Mouse (Mus musculus) cerebellum, adult 9-11 months (tissue): ENCODE data around the gene Rtp4.

ENCODE experiments used
- DNase-seq: peaks from one replicate; pipeline ENCODE4 v3.0.0; 2022

Gene Rtp4

GRCm38 (mm10) chr16:23516606-23517005 lies 3.5 kb upstream of the Rtp4 start:
- DNase-seq: no peak

DNA sequence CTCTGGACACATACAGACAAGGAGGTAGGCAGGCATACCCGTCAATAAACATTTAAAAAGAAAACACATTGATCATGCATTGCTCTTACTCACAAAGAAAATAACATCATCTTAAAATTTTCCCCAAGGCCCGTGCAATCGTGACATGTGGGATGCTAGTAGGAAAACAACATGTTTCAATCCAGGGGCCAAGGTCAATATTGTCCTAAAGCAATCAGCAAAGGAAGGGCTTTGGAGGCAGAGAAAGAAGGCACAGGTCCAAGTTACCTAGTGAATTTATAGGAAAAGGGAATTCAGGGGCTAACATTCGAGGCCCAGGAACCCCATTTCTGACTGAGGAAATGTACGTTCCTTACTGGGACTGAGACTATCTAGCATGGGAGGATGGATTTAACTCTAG lies 2.9 kb upstream of the Rtp4 start:
- no peak for DNase-seq

- DNase-seq: no peak
These were observed 2.1 kb upstream of the Rtp4 start for GRCm38 (mm10) chr16:23517754-23518566.

GRCm38 (mm10) chr16:23518567-23519369 lies 1.3 kb upstream of the Rtp4 start:
- DNase-seq: no peak

- DNase-seq: no peak
These were observed 320 bp upstream of the Rtp4 start for GRCm38 (mm10) chr16:23519771-23520170.

- DNase-seq: no peak
These were observed 1.0 kb downstream of the Rtp4 start for GRCm38 (mm10) chr16:23521092-23521491.

- DNase-seq: no peak
These were observed 2.0 kb downstream of the Rtp4 start for GRCm38 (mm10) chr16:23522081-23522480.

DNA sequence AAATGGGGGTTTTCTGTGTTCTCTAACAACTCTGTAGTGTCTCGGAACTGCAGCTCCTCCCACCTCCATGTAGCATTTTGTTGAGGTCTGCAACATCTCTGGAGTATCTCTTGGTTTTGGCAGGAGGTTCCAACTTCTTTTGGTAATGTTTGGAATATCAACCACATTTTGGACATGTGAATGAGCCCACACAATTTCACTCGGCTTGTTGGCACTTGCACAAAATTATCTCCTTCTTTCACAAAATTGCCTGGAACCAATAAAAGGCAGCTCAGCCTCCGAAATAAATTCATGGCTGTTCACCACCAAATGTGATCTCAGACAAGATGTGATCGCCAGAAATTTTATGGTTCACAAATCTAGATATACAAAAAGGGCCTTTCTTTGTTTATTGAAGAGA lies 9.1 kb downstream of the Rtp4 start:
- DNase-seq: no peak

GRCm38 (mm10) chr16:23533707-23534106 lies 13.6 kb downstream of the Rtp4 start:
- DNase-seq: no peak

DNA sequence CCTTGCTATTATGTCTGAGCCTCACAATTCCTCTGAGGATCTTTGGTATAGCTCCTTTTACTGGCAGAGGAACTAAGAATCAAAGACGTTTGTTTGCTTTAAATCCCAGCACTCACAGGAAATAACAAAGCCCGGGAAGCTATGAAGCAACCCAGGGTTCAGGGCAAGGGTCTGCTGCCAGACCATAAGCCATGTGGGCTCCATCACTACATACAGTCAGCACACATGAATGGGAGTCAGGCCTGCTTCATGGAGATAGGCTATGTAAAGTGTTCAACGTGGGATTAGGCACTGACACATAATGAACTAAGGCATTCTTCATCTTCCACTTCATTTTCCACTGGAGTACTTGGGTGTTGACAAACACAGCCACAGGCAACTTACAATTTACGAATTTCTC lies 21.0 kb downstream of the Rtp4 start:
- DNase-seq: no peak

DNA sequence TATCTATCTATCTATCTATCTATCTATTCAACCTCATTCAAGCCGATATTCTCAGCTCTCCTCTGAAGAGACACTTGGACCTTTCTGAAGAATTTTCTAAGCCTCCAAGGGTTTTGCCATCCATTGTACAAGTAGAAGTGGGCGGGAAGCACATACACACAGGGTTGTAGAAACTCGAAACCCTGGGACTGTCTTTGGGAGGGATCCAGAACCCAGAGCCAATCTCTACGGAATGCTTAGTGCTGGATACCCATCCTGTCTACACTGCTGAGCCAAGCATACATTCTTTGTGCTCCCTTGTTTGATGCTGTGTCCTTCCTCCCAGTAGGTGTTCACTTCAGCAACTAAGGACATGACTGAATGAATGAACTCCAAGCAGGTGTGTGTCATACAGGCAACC lies 22.8 kb downstream of the Rtp4 start:
- no peak for DNase-seq

DNA sequence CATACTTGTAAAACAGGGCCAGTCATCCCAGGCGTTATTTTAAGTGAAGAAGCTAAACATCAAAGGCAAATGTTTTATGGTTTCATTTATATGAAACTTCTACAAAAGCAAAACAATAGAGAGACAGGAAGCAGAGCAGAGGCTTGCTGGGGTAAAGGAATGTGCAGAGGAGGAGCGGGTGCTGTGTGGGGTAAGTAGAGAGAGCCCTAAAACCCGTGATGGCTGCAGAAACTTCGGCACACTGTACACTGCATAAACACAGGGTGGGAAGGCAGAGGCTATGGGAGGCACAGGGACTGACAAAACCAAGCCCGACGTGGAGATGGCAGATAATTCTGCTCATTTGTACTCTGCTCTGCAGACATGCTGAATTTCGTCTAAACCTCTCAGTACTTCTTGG lies 24.3 kb downstream of the Rtp4 start:
- DNase-seq: no peak

- no peak for DNase-seq
These were observed 27.7 kb downstream of the Rtp4 start for GRCm38 (mm10) chr16:23547783-23548182.

- DNase-seq: peak; percentile 28
These were observed 30.4 kb downstream of the Rtp4 start for GRCm38 (mm10) chr16:23550346-23550980.

GRCm38 (mm10) chr16:23550981-23551582 lies 31.0 kb downstream of the Rtp4 start:
- DNase-seq: no peak

DNA sequence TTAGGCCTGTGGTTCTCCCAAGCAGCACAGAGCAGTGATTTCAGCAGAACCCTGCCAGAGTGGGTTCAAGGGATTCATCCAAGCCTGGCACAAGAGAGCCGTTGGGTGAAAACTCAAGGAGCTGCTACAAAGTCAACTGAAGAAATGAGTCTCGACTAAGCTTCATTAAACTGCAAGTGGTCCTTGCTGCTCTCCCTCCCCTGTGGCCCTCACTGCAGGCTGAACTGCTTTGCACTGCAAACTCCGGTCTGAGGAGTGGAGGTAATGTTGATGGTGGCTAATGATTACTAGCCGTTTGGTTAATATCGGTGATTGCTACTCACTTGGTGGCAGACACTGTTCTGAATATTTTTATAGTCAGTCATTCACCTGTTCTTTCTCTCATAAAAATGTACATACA lies 34.6 kb downstream of the Rtp4 start:
- DNase-seq: no peak

- no peak for DNase-seq
These were observed 37.1 kb downstream of the Rtp4 start for GRCm38 (mm10) chr16:23557195-23557594.

DNA sequence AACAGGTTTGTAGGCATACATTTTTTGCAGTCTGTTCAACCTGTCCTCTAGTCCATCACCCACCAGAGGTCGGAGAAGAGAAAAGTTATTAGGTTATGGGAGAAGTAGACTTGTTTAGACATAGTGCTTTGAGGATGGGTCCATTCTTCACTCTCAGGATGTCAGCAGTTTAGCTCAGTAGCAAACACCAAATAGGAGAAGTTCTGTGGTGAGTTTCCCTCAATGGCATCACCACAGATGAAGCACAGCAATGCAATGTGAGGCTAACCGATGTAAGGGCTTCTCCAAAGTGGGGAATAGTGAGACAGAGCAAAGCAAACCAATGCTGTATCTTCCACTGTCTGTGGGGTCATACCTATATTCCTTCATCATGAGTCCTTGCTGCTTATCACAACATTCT lies 37.6 kb downstream of the Rtp4 start:
- DNase-seq: no peak

DNA sequence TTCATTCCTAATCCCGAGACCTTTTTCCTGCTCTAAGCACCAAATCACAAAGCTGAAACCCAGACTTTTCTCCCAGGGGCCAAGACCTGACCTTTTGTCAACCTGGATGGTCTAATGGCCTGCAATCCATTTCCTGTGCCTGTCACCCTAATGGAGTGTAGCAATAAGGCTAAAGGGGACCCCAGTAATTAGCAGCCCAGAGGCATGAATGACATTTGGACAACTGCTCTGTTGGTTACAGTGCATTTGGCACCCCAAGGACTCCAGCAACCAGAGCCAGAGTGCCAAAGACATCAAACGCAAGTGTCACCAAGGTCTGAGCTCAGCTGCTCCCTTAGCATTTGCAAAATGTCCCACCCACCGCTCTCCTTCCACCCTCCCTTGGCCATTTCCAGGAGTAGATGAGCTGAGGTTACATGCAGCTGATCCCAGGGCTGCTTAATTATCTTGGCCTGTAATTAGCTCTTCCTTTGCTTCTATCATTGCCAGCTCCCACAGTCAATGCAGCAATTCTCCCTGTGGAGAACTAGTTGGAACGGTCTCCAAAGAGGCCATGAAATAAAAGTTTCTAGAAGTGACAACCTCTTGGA lies 48.4 kb downstream of the Rtp4 start:
- DNase-seq: no peak

DNA sequence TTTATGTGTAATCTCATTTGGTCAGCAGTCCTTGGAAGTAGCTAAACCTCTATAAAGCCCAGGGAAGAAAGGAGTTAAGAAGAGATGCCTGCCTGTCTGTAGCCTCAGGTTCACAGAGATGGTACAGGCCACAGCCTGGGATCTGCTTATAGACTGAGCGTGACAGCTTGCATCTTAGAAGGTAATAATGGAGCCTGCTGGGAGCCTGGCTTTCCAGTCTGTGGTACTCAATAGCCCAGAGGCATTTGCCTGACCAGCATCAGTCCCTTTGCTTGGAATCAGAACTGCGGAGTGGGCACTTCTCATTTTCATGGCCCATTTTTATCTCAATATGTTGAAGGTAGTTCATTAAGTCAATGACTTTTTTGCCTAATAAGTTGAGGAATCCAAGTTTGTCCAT lies 54.5 kb downstream of the Rtp4 start:
- DNase-seq: no peak

DNA sequence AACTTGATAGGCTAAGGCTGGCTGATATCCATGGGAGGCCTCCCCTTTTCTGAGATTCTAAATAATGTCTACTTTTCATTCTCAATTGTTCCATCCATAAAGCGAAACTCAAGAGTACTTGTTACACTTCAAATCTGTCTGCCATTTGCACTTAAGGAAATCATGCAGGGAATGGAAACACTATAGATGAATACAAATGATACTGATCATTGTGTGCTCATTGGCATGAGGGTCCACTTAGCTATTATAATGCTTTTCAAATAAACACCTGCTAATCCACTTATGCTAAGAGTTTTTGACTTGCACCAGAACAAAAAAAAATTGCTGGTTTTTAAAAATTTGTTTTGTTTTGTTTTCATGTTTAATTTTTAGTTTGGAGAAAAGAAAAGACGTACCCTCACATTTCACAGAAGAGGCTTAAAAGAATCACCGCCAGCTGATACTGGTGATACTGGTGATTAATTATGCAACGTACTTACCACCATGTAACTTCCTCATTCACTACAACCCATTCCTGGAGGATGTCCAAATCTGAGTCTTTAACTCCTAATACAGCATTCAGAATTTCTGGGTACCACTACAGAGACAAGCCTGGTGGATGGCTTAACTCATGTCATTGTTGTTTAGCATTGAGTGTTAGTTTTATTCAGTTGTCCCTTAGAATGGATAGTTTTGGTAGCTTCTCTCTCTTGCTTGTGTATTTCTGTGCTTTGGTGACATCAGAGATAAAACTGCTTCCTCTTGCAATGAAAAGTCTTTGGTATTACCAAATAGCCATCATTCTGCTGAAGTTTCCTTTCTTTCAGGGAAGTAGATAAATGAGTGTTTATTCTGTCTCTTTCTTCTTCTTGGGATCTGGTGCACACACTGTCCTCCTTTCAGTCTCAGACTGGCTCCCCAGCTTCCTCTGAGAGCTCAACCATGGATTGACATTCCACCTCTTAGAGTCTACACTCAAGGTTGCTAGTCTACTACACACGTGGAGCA lies 71.3 kb downstream of the Rtp4 start:
- DNase-seq: no peak

DNA sequence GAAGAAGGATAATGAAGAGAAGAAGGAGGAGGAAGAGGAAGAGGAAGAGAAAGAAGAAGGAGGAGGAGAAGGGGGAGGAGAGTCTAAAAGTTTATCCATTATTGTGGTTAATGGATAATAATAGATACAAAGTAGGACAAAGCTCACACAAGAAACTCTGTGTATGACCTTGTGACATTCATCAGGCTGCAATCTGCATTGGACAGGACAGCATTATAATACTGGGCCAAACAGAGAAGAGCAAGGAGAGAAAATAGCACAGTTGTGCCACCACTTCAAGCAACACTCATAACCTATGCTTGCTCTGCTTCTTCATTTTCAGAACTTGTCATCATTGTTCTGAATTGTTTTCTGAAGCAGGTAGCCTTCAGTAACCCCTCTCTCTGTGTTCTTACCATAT lies 72.4 kb downstream of the Rtp4 start:
- DNase-seq: no peak
